Mouse (Mus musculus) thymus, adult 2 months (tissue): Measurements from ENCODE around the gene Lipa. TPM values are rescaled to one million over a fixed set of nuclear protein-coding genes. Genes with fewer than 3 reads are reported as not detected.
A peak's percentile ranks its signal among the peaks of the same experiment; 100 is the strongest.

ENCODE experiments used
- DNase-seq: peaks from one replicate; pipeline ENCODE4 v3.0.0; 2021
- H3K27ac ChIP-seq: fragments of 200-500 bp; 2 replicates; pipeline ENCODE4 v1.5.1; 2012; ENCODE audit warnings: low read length, control low read depth; ENCODE audit not compliant: control insufficient read depth, insufficient read depth
- H3K27me3 ChIP-seq: fragments of 200-500 bp; 2 replicates; pipeline ENCODE4 v1.6.1; 2012; ENCODE audit warnings: mild to moderate bottlenecking, low read length, moderate library complexity, mixed read lengths; ENCODE audit not compliant: control insufficient read depth, insufficient read depth
- H3K36me3 ChIP-seq: fragments of 200-500 bp; 2 replicates; pipeline ENCODE4 v1.6.1; 2012; ENCODE audit warnings: mild to moderate bottlenecking, low read length, moderate library complexity; ENCODE audit not compliant: control insufficient read depth, insufficient read depth
- H3K4me1 ChIP-seq: fragments of 200-500 bp; replicated peaks from 2 replicates; pipeline ENCODE4 v1.6.1; 2012; ENCODE audit warnings: low read length; ENCODE audit not compliant: control insufficient read depth, insufficient read depth
- H3K4me3 ChIP-seq: fragments of 200-500 bp; 2 replicates; pipeline ENCODE4 v1.5.1; 2012; ENCODE audit warnings: mild to moderate bottlenecking, low read length, control low read depth, moderate library complexity; ENCODE audit not compliant: control insufficient read depth, insufficient read depth
- CTCF ChIP-seq: fragments of 200-500 bp; IDR thresholded peaks from 2 replicates; pipeline ENCODE4 v1.5.1; 2012; ENCODE audit warnings: mild to moderate bottlenecking, control low read depth, low read length, moderate library complexity, borderline replicate concordance; ENCODE audit not compliant: control insufficient read depth, poor library complexity, insufficient read depth; ENCODE audit errors: extremely low read depth
- POLR2A ChIP-seq: fragments of 200-500 bp; IDR thresholded peaks from 2 replicates; pipeline ENCODE4 v1.6.1; 2012; ENCODE audit warnings: mild to moderate bottlenecking, low read length, control low read depth, moderate library complexity; ENCODE audit not compliant: control insufficient read depth, poor library complexity, insufficient read depth; ENCODE audit errors: extremely low read depth
- WGBS: fragments of 180-500 bp; shearing (Covaris S2); methylation state at CpG from one replicate; pipeline ENCODE4 v1.1.7; 2018; 5-methylcytosine and 5-hydroxymethylcytosine counted together
- polyA plus RNA-seq: library from polyadenylated mRNA; depleted of rRNA; stranded (reverse); fragments of >200 nt; gene quantifications from 2 replicates; pipeline ENCODE4 v1.2.3, GENCODE M21; 2012

Gene Lipa
- polyA plus RNA-seq, 1 experiment: 136 TPM

DNA sequence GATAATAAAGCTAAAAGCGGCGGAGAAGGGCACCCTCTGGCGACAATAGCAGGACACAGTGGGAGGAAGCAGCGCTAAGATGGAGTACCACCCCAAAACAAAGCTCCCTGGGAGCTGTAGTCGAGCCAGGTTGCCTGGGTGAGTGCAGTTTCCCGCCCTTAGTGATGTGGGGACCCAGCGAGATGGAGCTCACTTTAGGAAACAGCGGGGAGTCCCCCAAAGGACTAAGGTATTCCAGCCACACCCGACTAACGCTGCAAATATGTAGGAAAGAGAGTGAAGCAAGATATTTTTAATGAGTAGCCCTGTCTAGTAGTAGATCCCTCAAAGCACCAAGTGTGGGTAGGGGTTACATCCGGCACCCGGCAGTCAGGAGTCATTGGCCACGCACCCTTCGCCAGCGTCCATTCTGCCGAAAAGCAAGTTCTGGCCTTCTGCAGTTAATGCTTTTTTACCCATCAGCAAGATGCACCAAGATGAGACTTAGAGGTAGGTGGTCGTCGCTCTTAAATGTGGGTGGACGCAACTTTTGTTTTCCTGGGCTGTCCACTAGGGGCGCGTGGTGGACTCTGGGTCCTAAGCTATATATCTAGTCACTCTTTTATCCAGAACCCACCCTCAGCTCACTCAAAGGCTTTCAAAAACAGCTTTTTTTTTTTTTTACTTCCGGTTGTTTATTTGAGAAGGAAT, 23.4 kb upstream of the Lipa start, which contains the start of gene Ifit2:
Gene Ifit2 (plus strand): TSS at position 161 of the 690 bp plus-strand sequence.
- peaks cover 11% of the 10 kb centered on the region for H3K4me1 ChIP-seq
- peak within 1 kb of the TSS; percentile 63 for H3K4me3 ChIP-seq
- peak within 1 kb of the TSS; percentile 50 for H3K27ac ChIP-seq
- TF ChIP-seq CTCF (peak; percentile 83; the same call in 1 of the 2 replicates), POLR2A (peak; percentile 51; the same call in 1 of the 2 replicates)
- no peaks in the 10 kb centered on the region for H3K36me3 ChIP-seq
- peak; percentile 75 for DNase-seq
- H3K27me3 ChIP-seq: no peaks in the 10 kb centered on the region
- under 1% methylated on average over 22 of the region's 22 CpGs for WGBS

DNA sequence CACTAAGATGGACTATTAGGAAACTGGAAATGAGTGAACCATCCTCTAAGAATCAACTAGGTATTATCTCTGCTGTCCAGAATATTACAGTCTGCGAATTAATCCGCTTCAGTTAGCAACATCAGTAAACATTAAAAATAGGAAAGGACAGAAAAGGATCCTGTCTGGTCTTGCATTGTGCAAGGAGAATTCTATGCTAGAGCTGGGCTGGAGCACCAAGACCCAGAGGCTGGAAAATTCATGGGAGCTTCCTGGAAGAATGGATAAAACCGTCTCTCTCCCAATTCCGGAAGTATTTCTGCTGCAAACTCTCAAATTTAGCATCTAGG, 22.9 kb upstream of the Lipa start:
- no peak for TF ChIP-seq POLR2A
- TF ChIP-seq CTCF: no peak
- DNase-seq: no peak
- Histone ChIP-seq H3K27ac (no peak overlapping the region), H3K27me3 (no peaks in the 10 kb centered on the region), H3K4me3 (no peak overlapping the region), H3K36me3 (no peaks in the 10 kb centered on the region), H3K4me1 (peaks cover 13% of the 10 kb centered on the region)
- 34% methylated on average over 4 of the region's 4 CpGs for WGBS

DNA sequence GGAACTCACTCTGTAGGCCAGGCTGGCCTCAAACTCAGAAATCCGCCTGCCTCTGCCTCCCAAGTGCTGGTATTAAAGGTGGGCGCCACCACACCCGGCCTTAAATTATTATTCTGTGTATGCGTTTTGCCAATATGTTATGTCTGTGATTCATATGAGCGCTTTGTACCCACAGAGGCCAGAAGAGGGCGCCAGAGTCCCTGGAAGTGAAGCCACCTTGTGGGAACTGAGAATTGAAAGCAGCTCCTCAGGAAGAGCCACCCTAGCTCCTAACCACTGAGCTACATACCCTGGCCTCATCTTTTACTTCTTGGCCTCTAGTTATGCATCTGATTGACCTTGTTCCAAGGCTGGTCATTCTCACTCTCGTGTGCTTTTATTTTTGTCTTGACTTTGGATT, 20.7 kb upstream of the Lipa start:
- WGBS: 35% methylated on average over 7 of the region's 7 CpGs
- H3K27ac ChIP-seq: no peak overlapping the region
- peak; percentile 85 for DNase-seq
- no peak overlapping the region for H3K4me3 ChIP-seq
- peaks cover 10% of the 10 kb centered on the region for H3K4me1 ChIP-seq
- H3K36me3 ChIP-seq: no peaks in the 10 kb centered on the region
- no peaks in the 10 kb centered on the region for H3K27me3 ChIP-seq
- TF ChIP-seq CTCF: peak; percentile 35; the same call in 1 of the 2 replicates
- TF ChIP-seq POLR2A: no peak

DNA sequence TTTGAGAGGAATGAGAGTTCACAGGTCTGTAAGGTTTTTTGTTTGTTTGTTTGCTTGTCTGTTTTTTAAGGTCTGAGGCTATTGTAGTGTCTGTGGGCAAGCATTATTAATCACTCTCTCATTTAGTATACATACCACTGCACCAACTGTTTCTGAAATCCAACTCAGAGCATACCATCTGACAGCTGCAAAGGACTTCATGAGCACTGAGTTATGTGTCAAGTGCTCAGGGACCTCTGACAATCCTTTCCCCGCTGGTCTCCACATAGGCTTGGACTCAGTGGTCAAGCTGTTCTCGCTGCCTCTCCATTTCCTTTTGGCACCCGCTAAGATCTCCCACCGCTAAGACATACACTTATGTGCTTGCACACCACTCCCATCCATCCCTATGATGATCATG, 18.9 kb upstream of the Lipa start:
- no peak for DNase-seq
- Histone ChIP-seq H3K4me1 (peaks cover 9% of the 10 kb centered on the region), H3K27me3 (no peaks in the 10 kb centered on the region), H3K4me3 (no peak overlapping the region), H3K27ac (peak overlapping the region; percentile 45; the same call in 1 of the 2 replicates), H3K36me3 (no peaks in the 10 kb centered on the region)
- TF ChIP-seq POLR2A (no peak), CTCF (no peak)
- WGBS: 96% methylated on average over 4 of the region's 4 CpGs

DNA sequence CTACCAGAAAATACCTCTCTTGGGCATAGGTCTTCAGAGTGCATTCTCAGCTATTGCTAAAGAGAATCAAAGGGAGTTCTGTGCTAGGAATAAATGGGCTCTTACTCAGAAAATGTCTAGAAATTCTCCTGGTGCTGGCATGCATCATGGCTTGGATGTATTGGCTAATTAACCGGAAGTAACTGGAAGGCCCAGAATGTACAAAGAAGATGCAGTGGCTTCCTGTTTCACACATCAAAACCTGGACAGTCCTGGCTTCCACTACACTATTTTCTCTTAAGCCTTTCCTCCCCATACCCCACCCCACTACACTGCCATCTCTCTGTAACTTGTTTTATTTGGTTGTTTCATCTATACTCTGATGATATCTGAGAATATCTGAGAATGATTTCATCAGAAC, 12.1 kb upstream of the Lipa start:
- no peaks in the 10 kb centered on the region for H3K36me3 ChIP-seq

DNA sequence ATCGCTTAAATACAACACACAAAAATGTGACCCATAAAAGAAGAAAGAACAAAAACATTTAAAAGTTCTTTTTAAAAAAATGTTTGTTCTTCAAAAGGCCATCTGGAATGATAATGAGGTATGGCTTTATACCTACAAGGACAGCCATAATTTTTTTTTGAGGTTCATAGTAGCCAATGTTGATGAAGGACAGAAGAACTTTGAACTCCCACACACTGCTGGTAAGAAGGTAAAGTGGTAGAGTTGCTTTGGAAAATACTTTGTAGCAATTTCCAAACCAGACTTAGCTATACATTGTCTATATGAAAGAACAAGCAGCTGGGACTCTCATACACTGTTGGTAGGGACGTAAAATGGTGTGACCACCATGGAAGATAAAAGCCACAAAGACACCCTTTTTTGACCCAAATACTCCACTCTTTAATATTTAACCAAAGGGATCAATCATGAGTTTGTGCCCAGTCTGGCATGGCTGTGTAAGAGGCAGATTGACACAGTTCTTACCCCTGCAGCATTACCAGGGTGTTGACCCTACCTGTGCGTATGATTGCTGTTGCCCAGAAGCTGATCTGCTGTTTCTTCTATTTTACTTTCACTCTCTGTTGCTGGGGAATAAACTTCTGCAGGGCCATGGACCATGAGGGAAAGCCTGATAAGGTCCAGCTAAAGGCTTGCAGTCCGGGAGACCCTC, 4.9 kb upstream of the Lipa start:
- Histone ChIP-seq H3K27me3 (no peaks in the 10 kb centered on the region), H3K27ac (no peak overlapping the region), H3K4me1 (no peaks in the 10 kb centered on the region; the same call in 1 of the 2 replicates), H3K36me3 (no peaks in the 10 kb centered on the region), H3K4me3 (no peak overlapping the region)
- TF ChIP-seq POLR2A: no peak
- TF ChIP-seq CTCF: no peak
- WGBS: 96% methylated on average over 4 of the region's 4 CpGs
- no peak for DNase-seq

More for the DNA sequence above, 12.1 kb upstream of the Lipa start:
- Histone ChIP-seq H3K4me1 (no peaks in the 10 kb centered on the region), H3K27me3 (no peaks in the 10 kb centered on the region), H3K4me3 (no peak overlapping the region), H3K27ac (no peak overlapping the region)
- WGBS: 75% methylated on average over 1 of the region's 1 CpGs
- no peak for DNase-seq
- no peak for TF ChIP-seq CTCF
- no peak for TF ChIP-seq POLR2A
